Mouse (Mus musculus) heart, adult 2 months (tissue): ENCODE measurements around the gene Nomo1. TPM values are rescaled to one million over a fixed set of nuclear protein-coding genes. Genes with fewer than 3 reads are reported as not detected.

Experiments
- DNase-seq, 2 experiments: peaks; one replicate each; pipeline ENCODE4 v3.0.0; 2021
- H3K27ac ChIP-seq: fragments of 200-600 bp; 2 replicates; pipeline ENCODE4 v1.8.1; 2022
- H3K27me3 ChIP-seq: fragments of 200-500 bp; 2 replicates; pipeline ENCODE4 v1.6.1; 2012; ENCODE audit warnings: mild to moderate bottlenecking, low read length, inconsistent platforms, mixed read lengths; ENCODE audit not compliant: control insufficient read depth, insufficient read depth
- H3K36me3 ChIP-seq: fragments of 200-500 bp; 2 replicates; pipeline ENCODE4 v1.6.1; 2012; ENCODE audit warnings: low read length, inconsistent platforms; ENCODE audit not compliant: control insufficient read depth, insufficient read depth
- H3K4me1 ChIP-seq: fragments of 200-500 bp; 2 replicates; pipeline ENCODE4 v1.6.1; 2011; ENCODE audit warnings: low read length; ENCODE audit not compliant: control insufficient read depth, insufficient read depth
- H3K4me3 ChIP-seq: fragments of 200-600 bp; 2 replicates; pipeline ENCODE4 v1.8.1; 2022
- H3K79me2 ChIP-seq: fragments of 200-500 bp; replicated peaks from 2 replicates; pipeline ENCODE4 v1.6.1; 2012; ENCODE audit warnings: mild to moderate bottlenecking, inconsistent platforms, low read length, moderate library complexity, mixed read lengths; ENCODE audit not compliant: control insufficient read depth, insufficient read depth
- H3K9ac ChIP-seq: fragments of 200-500 bp; 2 replicates; pipeline ENCODE4 v1.6.1; 2012; ENCODE audit warnings: low read depth, mild to moderate bottlenecking, control low read depth, inconsistent platforms, low read length, mixed read lengths
- CTCF ChIP-seq: fragments of 200-600 bp; IDR thresholded peaks from 2 replicates; pipeline ENCODE4 v1.8.1; 2022; ENCODE audit warnings: antibody characterized with exemption, mild to moderate bottlenecking, moderate library complexity
- EP300 ChIP-seq: fragments of 200-500 bp; IDR thresholded peaks from 2 replicates; pipeline ENCODE4 v1.6.1; 2011; ENCODE audit warnings: low read depth, low read length, control low read depth; ENCODE audit not compliant: insufficient read depth
- POLR2A ChIP-seq: fragments of 200-500 bp; IDR thresholded peaks from 2 replicates; pipeline ENCODE4 v1.6.1; 2011; ENCODE audit warnings: mild to moderate bottlenecking, low read depth, low read length, control low read depth; ENCODE audit not compliant: insufficient read depth
- WGBS: fragments of 180-500 bp; shearing (Covaris S2); methylation state at CpG from one replicate; pipeline ENCODE4 v1.1.7; 2018; 5-methylcytosine and 5-hydroxymethylcytosine counted together
- intact Hi-C: fragments of 180-260 bp; cut with DNase I; formaldehyde crosslinking; loops from one replicate; pipeline ENCODE4 v1.15.1; 2025
- polyA plus RNA-seq: library from polyadenylated mRNA; depleted of rRNA; stranded (reverse); fragments of >200 nt; gene quantifications from 2 replicates; pipeline ENCODE4 v1.2.3, GENCODE M21; 2012; rRNA removed
- total RNA-seq, 2 experiments: library from RNA; stranded (reverse); gene quantifications; 2 replicates each; pipeline ENCODE4 v1.2.3; 2021

Gene Nomo1
- total and polyA plus RNA-seq, 3 experiments: 49.1 to 91.7 (median 88.1) TPM

DNA sequence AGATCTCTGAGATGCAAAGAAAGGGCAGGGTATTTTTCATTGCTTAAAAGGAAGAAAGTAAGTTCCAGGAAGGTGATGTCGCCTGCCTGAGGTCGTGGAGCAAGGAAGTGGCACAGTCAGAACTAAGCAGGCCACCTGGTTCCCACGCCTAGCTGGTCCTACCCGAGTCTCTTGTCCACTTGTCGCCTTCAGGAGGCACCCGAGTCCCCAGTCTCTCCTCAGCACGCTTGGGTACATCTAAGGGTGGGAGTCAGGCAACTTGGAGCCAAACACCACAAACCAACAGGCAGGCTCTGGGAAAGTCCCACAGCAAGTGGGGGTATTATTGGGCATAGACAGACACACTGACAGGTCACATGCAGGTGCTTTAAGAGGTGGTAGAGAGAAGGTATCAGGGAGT lies 97.2 kb downstream of the Nomo1 start:
- H3K4me3 ChIP-seq: no peak overlapping the region
- no peak overlapping the region for H3K27ac ChIP-seq
- H3K79me2 ChIP-seq: no peaks in the 10 kb centered on the region
- intact Hi-C loops: loop anchor here (5.0 to 10.0 kb wide), 3 partner anchors 33 to 1436 kb away; no protein-coding TSS in a partner anchor
- no peaks in the 10 kb centered on the region for H3K27me3 ChIP-seq
- H3K4me1 ChIP-seq: no peaks in the 10 kb centered on the region; the same call in 1 of the 2 replicates
- no peak for DNase-seq
- no peaks in the 10 kb centered on the region for H3K36me3 ChIP-seq
- H3K9ac ChIP-seq: no peak overlapping the region
- TF ChIP-seq EP300 (no peak), CTCF (no peak), POLR2A (no peak)
- WGBS: 55% methylated on average over 7 of the region's 7 CpGs

DNA sequence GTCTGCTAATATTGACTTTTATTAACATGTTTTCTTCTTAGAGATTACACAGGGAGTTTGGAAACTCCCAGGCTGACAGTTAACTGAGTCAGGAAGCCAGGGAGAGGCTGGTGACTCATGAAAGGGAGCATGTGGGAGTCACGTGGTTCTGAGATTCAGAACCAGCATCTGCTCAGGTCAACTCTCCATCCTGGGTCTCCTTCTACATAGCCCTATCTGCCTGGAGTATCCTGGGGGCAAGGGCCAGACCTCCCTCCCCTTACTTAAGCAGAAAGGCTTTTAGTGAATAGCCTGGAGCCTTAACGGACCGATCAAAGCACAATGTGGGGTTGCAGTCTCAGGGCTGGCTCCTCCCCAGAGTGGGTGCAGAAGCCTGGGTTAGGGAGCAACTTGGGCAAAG lies 97.8 kb downstream of the Nomo1 start:
- 36% methylated on average over 3 of the region's 3 CpGs for WGBS
- Histone ChIP-seq H3K79me2 (no peaks in the 10 kb centered on the region), H3K27ac (no peak overlapping the region), H3K4me3 (no peak overlapping the region), H3K4me1 (no peaks in the 10 kb centered on the region; the same call in 1 of the 2 replicates), H3K27me3 (no peaks in the 10 kb centered on the region), H3K9ac (no peak overlapping the region), H3K36me3 (no peaks in the 10 kb centered on the region)
- TF ChIP-seq POLR2A (no peak), EP300 (no peak), CTCF (no peak)
- intact Hi-C loops: loop anchor here (5.0 to 10.0 kb wide), 3 partner anchors 34 to 1436 kb away; no protein-coding TSS in a partner anchor
- DNase-seq: no peak

DNA sequence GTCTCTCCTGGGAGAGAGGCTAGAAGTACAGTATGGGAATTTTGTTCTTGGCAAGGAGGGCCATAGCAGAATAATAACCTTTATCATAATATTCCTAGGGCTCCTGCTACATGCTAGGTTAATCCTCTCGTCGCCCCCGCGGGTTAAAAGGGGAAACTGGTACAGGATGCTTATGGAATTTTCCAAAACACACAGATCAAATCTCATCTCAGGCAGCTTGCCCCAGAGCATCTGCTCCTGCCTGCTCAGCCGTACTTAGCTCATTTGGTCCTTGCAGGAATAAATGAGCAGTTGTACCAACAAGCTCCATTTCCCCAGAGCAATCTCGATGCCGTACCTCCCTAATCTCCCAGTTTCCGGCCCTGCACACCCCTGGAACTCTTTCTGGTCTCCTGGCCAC lies 98.3 kb downstream of the Nomo1 start:
- Histone ChIP-seq H3K36me3 (no peaks in the 10 kb centered on the region), H3K27ac (no peak overlapping the region), H3K9ac (no peak overlapping the region), H3K4me1 (no peaks in the 10 kb centered on the region; the same call in 1 of the 2 replicates), H3K27me3 (no peaks in the 10 kb centered on the region), H3K4me3 (no peak overlapping the region), H3K79me2 (no peaks in the 10 kb centered on the region)
- TF ChIP-seq EP300 (no peak), POLR2A (no peak), CTCF (no peak)
- intact Hi-C loops: loop anchor here (5.0 to 10.0 kb wide), 3 partner anchors 35 to 1437 kb away; no protein-coding TSS in a partner anchor
- DNase-seq: no peak
- WGBS: 38% methylated on average over 8 of the region's 8 CpGs

DNA sequence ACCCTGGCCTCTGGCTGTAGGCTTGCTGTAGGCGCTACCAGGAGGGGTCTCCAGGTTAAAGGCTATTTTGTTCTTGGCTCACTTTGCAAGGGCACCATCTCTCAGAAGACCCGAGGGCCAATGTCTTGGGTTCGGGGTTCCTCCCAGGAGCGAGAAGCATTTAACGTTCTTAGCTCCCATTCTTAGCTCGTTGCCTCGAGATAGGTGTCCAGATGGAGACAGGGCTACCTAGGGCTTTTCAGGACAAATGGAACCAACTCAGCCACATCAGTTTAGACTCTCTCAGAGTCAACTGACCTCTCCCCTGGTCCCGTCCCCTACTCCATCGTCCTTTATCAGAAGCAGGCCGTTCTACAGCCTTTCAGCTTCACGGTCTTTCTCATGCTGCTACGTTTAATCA lies 98.7 kb downstream of the Nomo1 start:
- H3K27me3 ChIP-seq: no peaks in the 10 kb centered on the region
- no peaks in the 10 kb centered on the region for H3K36me3 ChIP-seq
- intact Hi-C loops: loop anchor here (5.0 to 10.0 kb wide), 3 partner anchors 35 to 1437 kb away; no protein-coding TSS in a partner anchor
- no peak overlapping the region for H3K9ac ChIP-seq
- no peak overlapping the region for H3K4me3 ChIP-seq
- no peaks in the 10 kb centered on the region for H3K79me2 ChIP-seq
- DNase-seq: no peak
- 85% methylated on average over 12 of the region's 12 CpGs for WGBS
- H3K27ac ChIP-seq: no peak overlapping the region
- no peak for TF ChIP-seq CTCF
- no peak for TF ChIP-seq POLR2A
- no peak for TF ChIP-seq EP300
- H3K4me1 ChIP-seq: no peaks in the 10 kb centered on the region; the same call in 1 of the 2 replicates

Other genes with a start within 250 kb of the Nomo1 start
- gene Lmtk3, start 250.0 kb upstream of the Nomo1 start, total RNA-seq: under 1 TPM in 1 of 2 experiments, not detected in 1; 0.14 TPM
- gene Lmtk3, start 250.0 kb upstream of the Nomo1 start, polyA plus RNA-seq: 0.18 and 0.67 TPM in 2 replicates
- not detected for gene Sult2b1, start 249.0 kb upstream of the Nomo1 start, total RNA-seq
- 0.08 TPM in 1 of 2 replicates, not detected in the other for gene Sult2b1, start 249.0 kb upstream of the Nomo1 start, polyA plus RNA-seq
- gene Cyth2, start 219.1 kb upstream of the Nomo1 start, total RNA-seq: 10 to 100 TPM; 59.1 to 61.9 TPM
- 27.3 and 33.0 TPM in 2 replicates for gene Cyth2, start 219.1 kb upstream of the Nomo1 start, polyA plus RNA-seq
- gene Kcnj14, start 208.9 kb upstream of the Nomo1 start, total RNA-seq: under 1 TPM; 0.66 to 0.89 TPM
- 0.78 and 35.7 TPM in 2 replicates for gene Kcnj14, start 208.9 kb upstream of the Nomo1 start, polyA plus RNA-seq
- gene Grwd1, start 202.8 kb upstream of the Nomo1 start, total RNA-seq: 10 to 100 TPM; 11.8 to 13.1 TPM
- 9.1 and 9.4 TPM in 2 replicates for gene Grwd1, start 202.8 kb upstream of the Nomo1 start, polyA plus RNA-seq
- gene Kdelr1, start 160.9 kb upstream of the Nomo1 start, total RNA-seq: 100 to 1,000 TPM; 107 to 126 TPM
- 254 and 344 TPM in 2 replicates for gene Kdelr1, start 160.9 kb upstream of the Nomo1 start, polyA plus RNA-seq
- gene Grin2d, start 155.3 kb upstream of the Nomo1 start, total RNA-seq: under 1 TPM; 0.31 to 0.43 TPM
- 0.56 and 0.92 TPM in 2 replicates for gene Grin2d, start 155.3 kb upstream of the Nomo1 start, polyA plus RNA-seq
- gene Syngr4, start 137.0 kb upstream of the Nomo1 start, total RNA-seq: not detected
- 0.38 and 0.53 TPM in 2 replicates for gene Syngr4, start 137.0 kb upstream of the Nomo1 start, polyA plus RNA-seq
- 100 to 1,000 TPM; 113 to 132 TPM for gene Tmem143, start 136.8 kb upstream of the Nomo1 start, total RNA-seq
- 205 and 206 TPM in 2 replicates for gene Tmem143, start 136.8 kb upstream of the Nomo1 start, polyA plus RNA-seq
- gene Emp3, start 112.3 kb upstream of the Nomo1 start, total RNA-seq: 10 to 100 TPM; 24.2 to 29.2 TPM
- gene Emp3, start 112.3 kb upstream of the Nomo1 start, polyA plus RNA-seq: 59.7 and 77.7 TPM in 2 replicates
- gene Ccdc114, start 109.6 kb upstream of the Nomo1 start, total RNA-seq: 1 to 10 TPM in 1 of 2 experiments, under 1 TPM in 1; 0.94 to 1.0 TPM
- 1.7 and 2.1 TPM in 2 replicates for gene Ccdc114, start 109.6 kb upstream of the Nomo1 start, polyA plus RNA-seq
- gene Abcc6, start 3.4 kb upstream of the Nomo1 start, total RNA-seq: not detected
- gene Abcc6, start 3.4 kb upstream of the Nomo1 start, polyA plus RNA-seq: 0.14 TPM in 1 of 2 replicates, not detected in the other
- gene Kcnj11, start 67.1 kb downstream of the Nomo1 start, total RNA-seq: 100 to 1,000 TPM; 111 to 123 TPM
- 110 and 182 TPM in 2 replicates for gene Kcnj11, start 67.1 kb downstream of the Nomo1 start, polyA plus RNA-seq
- 10 to 100 TPM; 42.5 to 44.1 TPM for gene Abcc8, start 146.3 kb downstream of the Nomo1 start, total RNA-seq
- 40.1 and 47.6 TPM in 2 replicates for gene Abcc8, start 146.3 kb downstream of the Nomo1 start, polyA plus RNA-seq
- 1 to 10 TPM; 5.1 to 5.5 TPM for gene Ush1c, start 204.8 kb downstream of the Nomo1 start, total RNA-seq
- 4.0 and 15.5 TPM in 2 replicates for gene Ush1c, start 204.8 kb downstream of the Nomo1 start, polyA plus RNA-seq
- not detected for gene Otog, start 207.3 kb downstream of the Nomo1 start, total RNA-seq
- 0.06 TPM in 1 of 2 replicates, not detected in the other for gene Otog, start 207.3 kb downstream of the Nomo1 start, polyA plus RNA-seq